Mouse (Mus musculus) kidney, adult 9 months (tissue): ENCODE data around the gene Slc5a10.
A peak's percentile ranks its signal among the peaks of the same experiment; 100 is the strongest.

ENCODE experiments used
- DNase-seq: peaks from one replicate; pipeline ENCODE4 v3.0.0; 2022

Gene Slc5a10

DNA sequence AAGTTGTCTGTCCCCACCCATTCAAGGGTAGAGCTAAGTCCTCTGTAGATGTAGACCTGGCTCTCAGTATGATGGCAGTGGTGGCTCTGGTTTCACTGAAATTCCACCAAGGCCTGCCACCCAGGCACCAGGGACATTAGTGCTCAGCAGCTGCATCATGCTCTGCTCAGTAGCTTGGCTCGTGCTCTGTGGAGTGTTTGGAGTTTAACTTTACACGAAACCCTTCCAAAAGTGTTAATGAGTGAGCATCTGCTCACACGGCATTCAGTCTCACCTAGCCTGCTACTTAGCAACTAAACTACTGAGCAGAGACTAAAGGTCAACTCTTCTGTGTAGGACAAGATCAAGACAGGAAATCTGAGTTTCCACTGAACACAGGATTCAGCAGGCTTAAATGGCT, at the start of gene Slc5a10:
Slc5a10 (minus strand) TSS at position 191 of the 400 bp plus-strand sequence.
- peak; percentile 86 for DNase-seq

DNA sequence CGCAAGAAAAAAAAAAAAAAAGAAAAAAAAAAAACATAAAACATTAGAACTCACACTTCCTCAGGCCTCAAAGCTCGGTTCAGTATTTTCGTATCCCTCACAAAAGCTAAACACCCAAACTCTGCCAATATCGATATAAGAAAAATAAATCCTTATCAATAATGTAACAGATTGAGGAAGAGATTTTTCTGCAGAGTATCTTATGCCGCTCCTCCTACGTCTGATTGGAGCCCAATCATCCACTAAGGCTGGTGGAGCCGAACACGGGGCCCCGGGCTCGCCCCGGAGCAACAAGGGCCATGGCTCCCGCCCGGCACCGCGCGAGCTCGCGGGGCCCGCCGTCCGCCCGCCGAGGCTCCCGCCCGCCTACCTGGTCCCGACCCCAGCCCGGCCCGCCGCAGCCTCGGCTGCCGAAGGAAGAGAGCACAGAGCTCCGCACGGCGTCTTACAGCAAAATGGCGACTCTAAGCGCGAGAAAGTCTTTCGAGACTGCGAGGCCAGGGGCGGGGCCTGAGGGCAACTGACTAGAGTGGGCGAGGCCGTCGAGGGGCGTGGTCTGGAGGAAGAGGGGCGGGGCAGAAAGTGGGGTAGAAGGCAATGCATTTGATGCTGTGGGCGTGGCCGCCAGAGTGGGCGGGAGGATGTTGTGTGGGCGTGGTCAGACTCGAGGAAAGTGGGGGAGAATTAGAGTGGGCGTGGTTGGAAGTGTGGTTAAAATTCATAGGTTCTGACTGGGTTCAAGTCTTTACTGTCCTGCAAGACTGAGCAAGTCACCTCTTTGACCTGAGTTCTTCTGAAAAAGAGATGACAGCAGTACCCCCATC, 41.2 kb upstream of the Slc5a10 start, which contains the start of gene Prpsap2:
Prpsap2 (minus strand) TSS at position 505 of the 824 bp plus-strand sequence.
- DNase-seq = peak; percentile 100

DNA sequence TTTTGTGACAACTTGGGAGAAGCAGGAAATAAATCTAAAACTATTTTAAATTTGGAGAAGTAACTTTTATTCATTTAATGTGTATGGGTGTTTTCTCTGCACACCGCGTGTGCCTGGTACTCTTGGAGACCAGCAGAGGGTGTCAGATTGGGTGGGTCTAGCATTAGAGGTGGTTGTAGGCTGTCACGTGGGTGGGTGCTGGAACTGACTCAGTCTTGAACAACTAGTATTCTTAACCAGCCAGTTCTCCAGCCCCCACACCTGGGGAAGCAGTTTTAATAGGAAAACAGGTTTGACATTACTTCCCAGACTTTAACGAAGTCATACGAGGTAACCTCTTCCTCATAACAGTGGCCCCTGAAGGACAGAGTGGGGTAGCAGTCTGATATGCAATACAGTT, 39.9 kb upstream of the Slc5a10 start:
- peak; percentile 14 for DNase-seq

DNA sequence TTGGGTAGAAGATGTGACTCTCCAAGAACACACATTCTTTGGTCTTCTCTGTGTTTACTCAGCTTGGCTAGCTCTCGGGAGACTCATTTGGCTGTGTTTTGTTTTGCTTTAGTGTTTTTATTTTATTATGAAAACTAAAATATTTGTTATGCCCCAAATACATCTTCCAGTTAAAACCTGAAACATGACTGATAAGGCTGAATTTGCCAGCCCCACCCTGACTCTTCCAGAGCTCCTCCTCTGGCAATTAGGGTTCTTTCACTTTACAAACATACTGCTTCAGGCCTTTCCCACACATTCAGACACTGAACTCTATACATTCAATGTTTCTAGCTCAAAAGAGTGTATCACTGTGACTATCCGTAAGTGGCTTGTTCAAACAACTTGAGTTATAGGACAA, 36.5 kb upstream of the Slc5a10 start:
- DNase-seq = no peak

DNA sequence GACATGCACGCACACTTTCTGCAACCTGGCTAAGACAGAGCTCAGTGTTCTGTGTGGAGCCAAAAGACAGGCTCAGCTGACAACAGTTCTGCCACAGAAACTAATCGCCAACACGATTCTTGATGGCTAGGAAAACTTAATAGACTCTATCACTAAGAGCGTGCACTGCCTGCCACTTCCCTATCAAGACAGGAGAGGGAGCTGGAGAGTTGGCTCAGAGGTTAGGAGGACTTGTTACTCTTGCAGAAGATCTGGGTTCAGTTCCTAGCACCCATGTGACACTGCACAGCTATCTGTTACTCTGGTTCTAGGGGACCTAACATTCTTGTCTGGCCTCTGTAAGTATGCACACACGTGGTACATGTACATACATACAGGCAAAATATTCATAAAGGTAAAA, 31.0 kb upstream of the Slc5a10 start:
- DNase-seq = peak; percentile 16

DNA sequence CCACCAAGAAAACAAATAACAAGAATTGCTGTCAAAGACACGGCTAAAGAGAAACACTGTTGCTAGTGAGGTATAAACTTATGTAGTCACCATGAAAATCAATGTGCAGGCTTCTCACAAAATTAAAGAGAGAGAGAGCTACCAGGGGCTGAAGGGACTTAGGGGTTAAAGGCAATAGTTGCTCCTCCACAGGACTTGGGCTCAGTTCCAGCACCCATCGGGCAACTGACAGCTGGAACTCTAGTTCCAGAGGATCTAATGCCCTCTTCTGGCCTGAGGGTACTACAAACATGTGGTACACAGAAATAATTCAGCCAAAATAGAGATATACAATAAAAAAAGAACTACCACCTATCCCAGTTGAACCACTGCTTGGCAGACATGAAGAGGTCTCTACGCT, 26.5 kb upstream of the Slc5a10 start:
- peak; percentile 22 for DNase-seq

DNA sequence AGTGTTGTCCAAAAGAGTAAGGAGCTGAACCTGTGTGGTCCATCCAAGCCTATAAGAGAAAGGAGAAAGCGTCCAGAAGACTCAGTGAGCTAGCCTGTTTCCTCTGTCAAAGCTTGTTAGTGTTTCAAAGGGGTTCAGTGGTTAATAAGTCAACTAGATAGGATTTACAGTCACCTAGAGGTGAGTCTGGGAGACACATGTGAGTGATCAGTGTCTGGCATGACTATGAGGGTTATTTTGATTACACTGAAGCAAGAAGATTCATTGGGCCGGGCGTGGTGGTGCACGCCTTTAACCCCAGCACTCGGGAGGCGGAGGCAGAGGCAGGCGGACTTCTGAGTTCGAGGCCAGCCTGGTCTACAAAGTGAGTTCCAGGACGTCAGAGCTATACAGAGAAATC, 25.2 kb upstream of the Slc5a10 start:
- peak; percentile 58 for DNase-seq

DNA sequence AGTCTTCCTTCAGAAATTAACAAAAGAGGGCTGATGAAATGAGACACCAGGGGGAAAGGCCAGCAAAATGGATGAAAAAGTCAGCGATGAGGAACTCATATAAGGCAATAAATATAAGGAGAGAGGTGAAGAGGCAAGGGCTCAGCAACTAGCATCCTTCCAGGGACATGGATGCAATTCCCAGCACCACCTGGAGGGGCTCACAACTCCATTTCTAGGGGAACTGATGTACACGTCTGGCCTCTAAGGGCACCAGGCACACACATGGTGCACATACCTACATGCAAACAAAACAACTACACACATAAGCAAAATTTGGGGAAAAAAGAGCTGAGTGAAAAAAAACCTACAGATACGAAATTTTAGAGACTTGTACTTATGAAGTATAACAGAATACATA, 23.8 kb upstream of the Slc5a10 start:
- no peak for DNase-seq

DNA sequence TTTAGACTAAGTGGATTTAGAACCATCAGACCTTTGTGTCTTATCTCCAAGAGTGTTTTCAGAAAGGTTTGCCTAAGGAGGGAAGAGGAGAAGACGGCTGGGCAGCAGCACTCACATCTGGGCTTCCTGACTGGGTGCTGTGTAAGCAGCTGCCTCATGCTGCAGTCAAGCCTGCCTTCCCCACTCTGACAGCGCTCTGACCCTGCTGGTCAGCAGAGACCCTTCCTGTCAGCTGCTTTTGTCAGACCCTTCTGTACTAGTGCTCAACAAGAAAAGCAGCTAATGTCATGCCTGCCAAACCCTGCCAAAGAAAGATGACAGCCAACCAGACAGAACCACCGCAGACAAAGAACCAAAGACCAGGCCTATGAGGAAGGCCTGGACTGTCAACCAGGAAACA, 23.1 kb upstream of the Slc5a10 start:
- no peak for DNase-seq

DNA sequence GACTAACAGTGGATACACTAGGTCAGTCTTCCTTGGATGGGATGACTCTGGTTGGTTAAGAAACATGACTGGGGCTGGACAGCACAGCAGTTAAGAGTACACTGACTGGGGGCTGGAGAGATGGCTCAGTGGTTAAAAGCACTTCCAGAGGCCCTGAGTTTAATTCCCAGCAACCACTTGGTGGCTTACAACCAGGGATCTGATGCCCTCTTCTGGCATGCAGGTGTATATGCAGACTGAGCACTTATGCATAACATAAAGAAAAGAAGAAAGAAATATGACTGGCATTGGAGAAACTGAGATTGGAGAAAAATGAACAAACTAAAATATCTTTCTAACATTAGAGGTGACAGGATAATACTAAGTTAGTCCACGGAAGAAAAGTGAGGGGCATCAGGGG, 19.9 kb upstream of the Slc5a10 start:
- DNase-seq = no peak

DNA sequence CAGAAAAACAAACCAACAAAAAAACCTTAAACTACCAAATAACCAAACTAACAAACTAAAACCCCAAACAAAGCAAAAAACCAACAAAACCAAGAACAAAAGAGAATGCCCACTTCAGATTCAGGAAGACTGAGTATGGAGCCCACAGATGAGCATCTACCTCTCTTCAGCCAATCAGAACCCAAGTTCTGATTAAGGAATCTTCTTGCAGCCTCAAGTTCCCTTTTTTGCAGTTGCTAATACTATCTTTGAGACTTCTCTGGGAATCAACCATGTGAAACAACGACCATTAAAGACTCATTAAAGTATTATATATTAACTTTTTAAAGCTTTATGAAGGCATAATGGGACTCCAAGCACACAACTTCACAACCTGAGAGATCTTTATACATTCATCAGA, 16.7 kb upstream of the Slc5a10 start:
- DNase-seq = no peak

DNA sequence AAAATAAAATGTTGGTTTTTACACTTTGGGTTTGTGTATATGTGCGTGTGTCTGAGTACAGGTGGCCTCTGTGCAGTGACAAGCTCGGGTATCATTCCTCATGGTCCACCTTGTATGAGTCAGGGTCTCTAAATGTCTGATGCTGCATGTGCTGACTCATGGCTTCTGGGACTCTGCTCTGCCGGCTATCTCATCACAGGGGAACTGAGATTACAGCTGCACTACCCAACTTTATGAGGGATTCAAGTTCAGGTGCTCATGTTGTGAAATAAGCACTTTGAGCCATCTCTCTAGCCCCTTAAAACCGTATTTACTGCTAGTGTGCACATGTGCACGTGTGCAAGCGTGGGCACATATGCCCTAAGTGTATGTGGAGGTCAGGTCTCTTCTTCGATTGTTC, 12.0 kb upstream of the Slc5a10 start:
- DNase-seq = no peak

DNA sequence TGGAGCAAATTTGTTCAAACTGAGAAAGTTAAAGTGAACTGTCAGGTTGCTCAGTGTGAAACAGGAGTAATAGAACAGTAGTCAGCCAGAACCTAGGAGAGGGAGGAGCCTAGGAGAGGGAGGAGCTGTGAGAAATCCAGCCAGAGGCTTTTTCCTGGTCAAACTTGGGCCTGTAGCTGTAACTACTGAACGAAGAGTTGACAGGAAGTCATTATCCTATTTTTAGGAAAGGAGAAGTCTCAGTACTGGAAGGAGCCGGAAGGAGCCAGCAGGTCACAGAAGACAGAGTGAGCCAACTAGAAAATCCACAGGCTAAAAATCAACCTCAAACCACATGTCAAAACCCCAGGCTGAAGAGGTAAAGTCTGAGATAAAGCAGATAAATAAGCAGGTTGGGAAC, 7.4 kb upstream of the Slc5a10 start:
- DNase-seq = peak; percentile 82

DNA sequence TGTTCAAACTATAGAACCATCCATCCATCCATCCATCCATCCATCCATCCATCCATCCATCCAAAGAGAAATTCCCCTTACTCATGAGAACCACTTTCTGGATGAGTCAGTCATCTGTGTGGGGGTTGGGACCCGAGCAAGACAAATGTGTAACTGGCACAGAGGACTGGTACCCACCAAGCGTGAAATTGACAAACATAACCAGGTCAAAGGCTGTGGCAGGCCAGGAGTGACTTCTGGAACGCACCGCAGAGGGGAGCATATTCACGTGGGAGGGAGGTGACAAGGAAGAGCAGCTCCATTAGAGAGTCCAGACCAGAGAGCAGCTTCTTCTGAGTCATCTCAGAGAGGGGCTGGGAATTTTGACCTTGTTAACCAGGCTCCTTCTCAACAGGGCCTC, 1.5 kb upstream of the Slc5a10 start:
- peak; percentile 89 for DNase-seq

DNA sequence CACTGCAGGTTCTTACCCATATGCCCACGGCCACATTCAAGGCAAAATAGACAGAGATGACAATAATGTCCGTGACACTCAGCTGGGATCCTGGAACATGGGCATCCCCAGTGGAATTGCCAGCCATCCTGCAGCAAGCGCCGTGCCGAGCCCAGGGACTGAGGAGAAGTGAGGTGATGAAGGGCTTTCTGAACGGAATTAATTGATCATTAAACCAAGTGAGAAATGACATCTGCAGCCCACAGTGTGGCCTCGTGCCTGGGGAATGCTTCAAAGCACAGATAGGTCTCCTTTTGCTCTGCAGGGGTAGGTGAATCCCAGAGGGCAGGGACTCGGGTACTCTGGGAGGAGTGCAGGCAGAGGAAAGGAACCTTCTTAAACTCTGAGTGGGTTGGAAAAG, 800 bp downstream of the Slc5a10 start:
- peak; percentile 82 for DNase-seq

DNA sequence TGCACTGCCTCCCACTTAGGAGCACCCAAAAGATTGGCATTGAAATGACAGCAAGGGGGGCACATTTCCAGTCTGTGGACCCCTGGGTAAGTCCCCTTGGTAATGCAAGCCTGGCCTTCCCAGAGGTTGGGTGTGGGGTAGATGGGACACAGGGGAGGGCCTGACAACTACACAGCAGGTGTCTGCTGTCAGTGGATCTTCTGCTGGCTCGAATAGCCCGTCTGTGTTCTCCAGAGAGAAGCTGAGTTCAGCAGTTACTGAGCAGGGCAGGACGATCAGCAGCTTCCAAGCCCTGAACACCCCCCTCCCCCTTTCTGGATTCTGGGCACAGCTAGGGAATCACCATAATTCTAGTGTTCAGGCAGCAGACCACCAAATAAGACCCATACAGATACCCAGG, 1.2 kb downstream of the Slc5a10 start:
- DNase-seq = no peak

DNA sequence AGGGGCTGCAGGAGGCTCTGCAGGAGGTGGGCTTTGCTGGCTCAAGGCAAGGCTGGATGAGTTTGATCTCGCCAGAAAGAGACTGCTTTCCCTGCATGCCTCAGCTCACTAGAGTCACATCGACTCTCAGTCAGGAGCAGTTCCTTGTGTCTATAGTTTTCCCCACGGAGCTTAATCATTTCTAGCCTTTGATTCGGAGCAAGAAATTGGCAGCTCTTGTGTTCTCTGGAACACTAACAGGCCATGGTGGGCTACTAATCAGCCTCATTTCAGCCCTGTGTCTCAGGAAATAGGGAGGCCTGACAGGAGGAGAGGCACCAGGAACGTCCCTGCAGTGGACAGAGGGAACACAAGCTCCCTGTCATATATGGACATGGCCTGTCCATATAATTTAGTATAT, 2.6 kb downstream of the Slc5a10 start:
- DNase-seq = peak; percentile 68

DNA sequence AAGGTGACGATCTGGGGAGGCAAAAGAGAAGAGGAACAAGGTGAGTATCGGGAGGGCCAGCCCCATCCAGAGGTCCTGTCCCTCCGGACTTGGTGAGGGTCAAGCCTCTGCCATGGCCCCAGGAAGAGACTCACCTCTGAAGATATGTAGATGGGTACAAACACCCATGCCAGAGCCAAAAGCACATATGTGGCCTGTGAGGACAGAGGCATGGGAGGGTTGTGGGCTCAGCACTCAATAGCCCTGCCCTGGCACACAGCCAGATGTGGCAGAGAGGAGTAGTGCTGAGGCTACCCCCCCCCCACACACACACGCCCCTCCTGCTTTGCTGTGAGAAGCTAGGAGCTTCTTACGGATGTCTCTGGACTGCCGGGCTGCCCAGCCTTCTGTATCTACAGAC, 5.5 kb downstream of the Slc5a10 start:
- DNase-seq = no peak

DNA sequence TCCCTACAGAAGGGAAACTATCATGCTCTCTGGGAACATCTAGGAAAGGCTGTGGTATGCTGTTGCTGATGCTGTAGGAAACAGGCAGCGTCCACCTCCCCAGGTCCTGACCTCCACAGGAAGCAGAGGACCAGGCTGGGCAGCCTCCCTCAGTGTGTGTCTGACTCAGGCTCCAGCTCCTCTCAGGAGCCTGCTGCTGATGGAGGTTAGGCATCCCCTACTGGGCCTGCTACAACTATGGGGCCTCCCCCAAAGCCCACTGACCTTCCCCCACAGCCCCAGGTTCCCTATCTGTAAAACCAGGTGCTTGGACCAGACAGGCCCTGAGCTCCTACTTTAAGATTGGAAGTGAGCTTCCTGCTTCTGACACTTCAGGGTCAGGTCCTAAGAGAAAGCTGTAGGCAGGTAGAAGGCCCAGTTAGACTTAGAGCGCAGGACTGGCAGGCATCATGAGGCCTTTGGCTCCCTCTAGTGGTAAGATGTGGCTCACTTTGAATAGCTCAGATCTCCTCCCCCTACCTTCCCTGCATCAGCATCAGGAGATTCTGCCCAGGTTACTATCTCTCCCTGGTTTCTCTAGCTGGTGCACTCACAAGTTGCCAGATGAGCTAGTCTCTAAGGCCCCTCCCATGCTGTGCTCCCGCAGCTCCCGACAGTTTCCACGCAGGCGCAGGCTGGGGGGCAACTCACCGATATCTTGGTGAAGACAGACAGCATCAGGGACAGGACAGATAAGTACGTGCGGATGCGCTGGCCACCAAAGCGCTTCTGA, 6.1 kb downstream of the Slc5a10 start:
- DNase-seq = peak; percentile 88

DNA sequence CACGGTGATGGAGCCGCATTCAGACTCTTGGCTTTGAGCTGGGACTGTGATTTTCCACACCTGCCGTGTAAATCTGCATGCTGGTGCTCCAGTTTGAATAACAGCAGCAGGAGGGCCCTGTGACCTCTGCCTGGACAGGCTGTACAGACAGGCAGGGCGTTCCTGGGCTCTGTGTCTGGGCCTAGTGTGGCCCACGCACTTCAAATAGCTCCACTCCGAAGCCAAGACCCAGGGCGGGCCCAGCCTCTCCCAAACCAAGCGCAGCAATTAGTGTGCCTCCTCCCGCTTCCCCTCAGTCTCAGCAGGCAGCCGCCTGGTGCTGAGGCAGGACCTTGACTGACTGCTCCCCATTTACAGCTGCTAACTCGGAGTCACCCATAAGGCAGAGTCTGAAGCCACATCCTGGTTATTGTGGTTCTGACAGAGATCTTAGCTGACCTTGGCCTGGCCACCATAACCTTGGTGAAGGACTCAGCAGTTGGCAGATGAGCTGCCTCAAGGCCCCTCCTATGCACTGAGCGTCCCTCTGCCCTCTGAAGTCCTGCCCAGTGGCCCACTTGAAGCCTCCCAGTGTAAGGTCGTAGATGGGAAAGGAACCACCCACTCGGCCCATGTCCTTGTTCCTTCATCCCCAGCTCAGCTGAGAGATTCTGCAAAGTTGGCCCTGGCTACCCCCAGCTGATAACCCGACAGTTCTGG, 7.3 kb downstream of the Slc5a10 start:
- no peak for DNase-seq

DNA sequence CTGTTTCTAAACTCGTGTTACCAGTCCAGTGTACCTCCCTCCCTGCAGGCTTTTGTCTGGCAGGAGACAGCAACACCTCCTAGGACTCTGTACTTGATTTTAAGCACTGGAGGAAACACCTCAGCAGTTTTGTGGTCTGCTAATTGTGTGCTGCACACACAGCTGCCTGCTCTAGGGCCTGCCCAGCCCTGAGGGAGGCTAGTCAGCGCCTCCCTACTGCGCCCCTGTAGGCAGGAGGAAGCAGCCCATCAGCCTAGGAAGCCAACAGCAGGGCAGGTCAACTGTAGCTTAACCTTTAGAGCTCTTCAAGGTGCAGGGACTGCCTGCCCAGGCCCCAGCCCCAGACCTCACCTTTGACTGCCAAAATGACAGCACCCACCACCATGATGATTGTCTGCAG, 11.7 kb downstream of the Slc5a10 start:
- peak; percentile 56 for DNase-seq

DNA sequence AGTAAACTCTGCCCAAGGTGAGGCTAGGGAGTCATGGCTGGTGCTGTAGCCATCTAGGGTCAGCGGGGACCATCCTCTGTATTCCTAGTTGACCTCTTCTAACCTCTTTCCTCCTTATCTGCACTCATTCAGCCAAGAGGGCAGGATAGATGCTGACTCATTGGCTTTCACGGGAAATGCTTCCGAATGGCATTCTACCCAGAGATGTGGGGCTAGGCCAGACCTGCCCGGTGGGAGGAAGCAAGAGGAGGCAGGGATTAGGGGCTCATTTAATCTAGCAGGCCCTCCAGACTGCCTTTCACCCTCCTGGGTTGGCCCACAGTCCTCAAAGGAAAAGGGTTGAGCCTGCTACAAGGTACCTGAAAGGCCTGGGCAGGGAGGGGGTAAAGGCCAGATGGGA, 14.4 kb downstream of the Slc5a10 start:
- no peak for DNase-seq

DNA sequence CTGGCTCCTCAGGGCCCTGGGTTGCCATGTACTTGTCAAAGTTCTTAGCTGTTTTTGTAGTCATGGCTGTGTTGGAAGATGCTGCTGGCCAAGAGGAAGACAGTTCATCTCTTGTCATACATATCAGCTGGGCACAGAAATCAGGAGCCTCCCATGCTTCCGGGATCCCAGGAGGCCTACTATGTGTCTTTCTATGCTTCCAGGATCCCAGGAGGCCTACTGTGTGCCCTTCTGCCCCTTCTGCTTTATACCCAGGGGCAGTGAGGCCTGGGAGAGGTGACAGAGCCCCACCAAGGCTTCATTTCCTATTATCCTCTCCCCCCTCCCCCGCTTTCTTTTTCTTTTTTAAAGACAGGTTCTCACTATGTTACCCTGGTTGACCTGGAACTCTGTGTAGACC, 15.0 kb downstream of the Slc5a10 start:
- DNase-seq = no peak

DNA sequence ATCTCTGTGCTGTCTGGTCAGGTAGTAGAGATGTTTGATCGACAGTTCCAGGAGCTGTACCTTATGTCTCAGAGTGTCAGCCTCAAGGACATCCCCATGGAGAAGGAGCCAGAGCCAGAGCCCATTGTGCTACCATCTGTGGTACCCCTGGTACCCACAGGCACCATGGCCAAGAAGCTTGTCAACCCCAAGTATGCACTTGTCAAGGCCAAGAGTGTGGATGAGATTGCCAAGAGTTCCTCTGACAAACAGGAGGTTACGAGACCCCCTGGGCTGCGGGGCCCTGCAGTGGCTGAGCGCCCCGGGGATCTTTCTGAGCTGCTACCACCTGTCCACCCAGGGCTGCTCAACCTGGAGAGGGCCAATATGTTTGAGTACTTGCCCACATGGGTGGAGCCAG, 18.1 kb downstream of the Slc5a10 start:
- DNase-seq = no peak
